Mouse (Mus musculus) midbrain, embryonic 12.5 days (tissue): ENCODE results near the gene Gprc5a. TPM values are rescaled to one million over a fixed set of nuclear protein-coding genes. Genes with fewer than 3 reads are reported as not detected.
A peak's percentile ranks its signal among the peaks of the same experiment; 100 is the strongest.

ENCODE experiments used
- ATAC-seq: fragments of 200-750 bp; cut with Nextera tagmentation; 2 replicates; pipeline ENCODE4 v1.8.0; 2017; ENCODE audit warnings: low read depth, moderate TSS enrichment, moderate library complexity; ENCODE audit not compliant: low FRiP score
- H3K27ac ChIP-seq: fragments of 300-500 bp; sonication (generic); replicated peaks from 2 replicates; pipeline ENCODE4 v1.5.1; 2016; ENCODE audit warnings: mild to moderate bottlenecking
- H3K27me3 ChIP-seq: fragments of 300-500 bp; sonication (generic); 2 replicates; pipeline ENCODE4 v1.6.1; 2016; ENCODE audit warnings: mild to moderate bottlenecking
- H3K36me3 ChIP-seq: fragments of 300-500 bp; sonication (generic); 2 replicates; pipeline ENCODE4 v1.6.1; 2016
- H3K4me1 ChIP-seq: fragments of 300-500 bp; sonication (generic); 2 replicates; pipeline ENCODE4 v1.6.1; 2016
- H3K4me2 ChIP-seq: fragments of 300-500 bp; sonication (generic); replicated peaks from 2 replicates; pipeline ENCODE4 v1.6.1; 2016; ENCODE audit warnings: mild to moderate bottlenecking, moderate library complexity
- H3K4me3 ChIP-seq: fragments of 300-500 bp; sonication (generic); 2 replicates; pipeline ENCODE4 v1.5.1; 2016; ENCODE audit warnings: mild to moderate bottlenecking
- H3K9ac ChIP-seq: fragments of 300-500 bp; sonication (generic); replicated peaks from 2 replicates; pipeline ENCODE4 v1.6.1; 2016; ENCODE audit warnings: mild to moderate bottlenecking, moderate library complexity
- H3K9me3 ChIP-seq: fragments of 300-500 bp; sonication (generic); 2 replicates; pipeline ENCODE4 v1.6.1; 2016; ENCODE audit warnings: mild to moderate bottlenecking
- WGBS: fragments of 180-500 bp; shearing (Covaris S2); methylation state at CpG from one replicate; pipeline ENCODE4 v1.1.7; 2016; 5-methylcytosine and 5-hydroxymethylcytosine counted together
- polyA plus RNA-seq: library from polyadenylated mRNA; unstranded; fragments of >200 nt; fragmentation: Nextera tagmentation; extraction: Ambion mirVana; gene quantifications from 2 replicates; pipeline ENCODE4 v1.2.1, GENCODE M21; 2016

Gprc5a gene
- polyA plus RNA-seq, 1 experiment from 2014 or later: 1.9 TPM

GRCm38 (mm10) chr6:135113114-135113436, 47.6 kb downstream of the Gprc5a start:
- Histone ChIP-seq H3K36me3 (no peaks in the 10 kb centered on the region), H3K4me1 (peaks cover 10% of the 10 kb centered on the region; the same call in 1 of the 2 replicates), H3K4me3 (no peak overlapping the region), H3K9me3 (no peaks in the 10 kb centered on the region), H3K27me3 (peaks cover 63% of the 10 kb centered on the region), H3K4me2 (0 out of 2 replicates have a peak overlapping the region, but pooled peaks have one; percentile 7), H3K9ac (no peak overlapping the region), H3K27ac (no peak overlapping the region)
- 17% methylated on average over 6 of the region's 6 CpGs for WGBS
- ATAC-seq: peak; percentile 41; the same call in 1 of the 2 replicates

GRCm38 (mm10) chr6:135116479-135116878, 51.0 kb downstream of the Gprc5a start:
- Histone ChIP-seq H3K4me3 (no peak overlapping the region), H3K9ac (no peak overlapping the region), H3K4me1 (peaks cover 10% of the 10 kb centered on the region; the same call in 1 of the 2 replicates), H3K36me3 (no peaks in the 10 kb centered on the region), H3K9me3 (no peaks in the 10 kb centered on the region), H3K27me3 (peaks cover 50% of the 10 kb centered on the region), H3K4me2 (no peak overlapping the region), H3K27ac (no peak overlapping the region)
- ATAC-seq: no peak
- WGBS: 94% methylated on average over 8 of the region's 8 CpGs

GRCm38 (mm10) chr6:135118183-135118582, 52.7 kb downstream of the Gprc5a start, which contains the start of gene Gprc5d:
TSS of gene Gprc5d (minus strand) at chr6:135118283.
- ATAC-seq: no peak
- WGBS: 90% methylated on average over 5 of the region's 5 CpGs
- H3K36me3 ChIP-seq: no peaks in the 10 kb centered on the region

GRCm38 (mm10) chr6:135124755-135125380, 59.4 kb downstream of the Gprc5a start:
- peaks cover 19% of the 10 kb centered on the region for H3K27me3 ChIP-seq
- ATAC-seq: no peak; the same call in 1 of the 2 replicates
- H3K4me2 ChIP-seq: no peak overlapping the region
- no peaks in the 10 kb centered on the region for H3K9me3 ChIP-seq
- H3K27ac ChIP-seq: no peak overlapping the region
- WGBS: 45% methylated on average over 5 of the region's 5 CpGs
- no peak overlapping the region for H3K9ac ChIP-seq
- H3K36me3 ChIP-seq: no peaks in the 10 kb centered on the region
- H3K4me1 ChIP-seq: 0 out of 2 replicates have a peak, but pooled peaks cover 4% of the 10 kb centered on the region
- no peak overlapping the region for H3K4me3 ChIP-seq

More at GRCm38 (mm10) chr6:135118183-135118582, 52.7 kb downstream of the Gprc5a start, which contains the start of gene Gprc5d:
- H3K4me1 ChIP-seq: peaks cover 2% of the 10 kb centered on the region; the same call in 1 of the 2 replicates
- H3K27me3 ChIP-seq: peaks cover 53% of the 10 kb centered on the region
- H3K4me3 ChIP-seq: no peak within 1 kb of the TSS
- H3K4me2 ChIP-seq: no peak within 1 kb of the TSS
- no peak within 1 kb of the TSS for H3K9ac ChIP-seq
- no peak within 1 kb of the TSS for H3K27ac ChIP-seq
- H3K9me3 ChIP-seq: no peaks in the 10 kb centered on the region

GRCm38 (mm10) chr6:135133086-135133485, 67.6 kb downstream of the Gprc5a start:
- no peak overlapping the region for H3K4me2 ChIP-seq

GRCm38 (mm10) chr6:135133486-135133885, 68.0 kb downstream of the Gprc5a start:
- Histone ChIP-seq H3K4me3 (no peak overlapping the region), H3K4me2 (no peak overlapping the region), H3K9ac (no peak overlapping the region), H3K9me3 (no peaks in the 10 kb centered on the region), H3K27me3 (peaks cover 11% of the 10 kb centered on the region), H3K36me3 (no peaks in the 10 kb centered on the region), H3K27ac (no peak overlapping the region), H3K4me1 (peaks cover 9% of the 10 kb centered on the region; the same call in 1 of the 2 replicates)
- WGBS: 93% methylated on average over 9 of the region's 9 CpGs
- no peak for ATAC-seq

More at GRCm38 (mm10) chr6:135133086-135133485, 67.6 kb downstream of the Gprc5a start:
- no peak overlapping the region for H3K4me3 ChIP-seq
- WGBS: 85% methylated on average over 7 of the region's 7 CpGs
- ATAC-seq: no peak
- peaks cover 9% of the 10 kb centered on the region; the same call in 1 of the 2 replicates for H3K4me1 ChIP-seq
- H3K27ac ChIP-seq: no peak overlapping the region
- H3K9ac ChIP-seq: no peak overlapping the region
- H3K36me3 ChIP-seq: no peaks in the 10 kb centered on the region
- H3K9me3 ChIP-seq: no peaks in the 10 kb centered on the region
- H3K27me3 ChIP-seq: peaks cover 11% of the 10 kb centered on the region

Other genes starting within 250 kb of the Gprc5a start
- gene Crebl2, start 235.5 kb upstream of the Gprc5a start, polyA plus RNA-seq: 2.5 and 2.9 TPM in 2 replicates
- 42.4 and 42.7 TPM in 2 replicates for gene Gpr19, start 167.1 kb upstream of the Gprc5a start, polyA plus RNA-seq
- gene Cdkn1b, start 145.2 kb upstream of the Gprc5a start, polyA plus RNA-seq: 28.3 and 30.0 TPM in 2 replicates
- 3.6 and 3.9 TPM in 2 replicates for gene Apold1, start 83.9 kb upstream of the Gprc5a start, polyA plus RNA-seq
- 86.1 and 90.3 TPM in 2 replicates for gene Ddx47, start 54.0 kb upstream of the Gprc5a start, polyA plus RNA-seq
- 0.18 TPM in 1 of 2 replicates, not detected in the other for gene Gprc5d, start 52.6 kb downstream of the Gprc5a start, polyA plus RNA-seq
- 39.0 and 43.6 TPM in 2 replicates for gene Fam234b, start 132.3 kb downstream of the Gprc5a start, polyA plus RNA-seq
- gene Hebp1, start 132.4 kb downstream of the Gprc5a start, polyA plus RNA-seq: 2.3 and 4.0 TPM in 2 replicates
- gene Gsg1, start 188.7 kb downstream of the Gprc5a start, polyA plus RNA-seq: 0.24 and 0.45 TPM in 2 replicates
- not detected in 2 replicates for gene Pbp2, start 244.8 kb downstream of the Gprc5a start, polyA plus RNA-seq